Mouse (Mus musculus): ENCODE results near the gene Vsig8. TPM values are rescaled to one million over a fixed set of nuclear protein-coding genes. Genes with fewer than 3 reads are reported as not detected.

Gene Vsig8
- polyA plus RNA-seq, 1 experiment from 2014 or later = 0.04 TPM

DNA sequence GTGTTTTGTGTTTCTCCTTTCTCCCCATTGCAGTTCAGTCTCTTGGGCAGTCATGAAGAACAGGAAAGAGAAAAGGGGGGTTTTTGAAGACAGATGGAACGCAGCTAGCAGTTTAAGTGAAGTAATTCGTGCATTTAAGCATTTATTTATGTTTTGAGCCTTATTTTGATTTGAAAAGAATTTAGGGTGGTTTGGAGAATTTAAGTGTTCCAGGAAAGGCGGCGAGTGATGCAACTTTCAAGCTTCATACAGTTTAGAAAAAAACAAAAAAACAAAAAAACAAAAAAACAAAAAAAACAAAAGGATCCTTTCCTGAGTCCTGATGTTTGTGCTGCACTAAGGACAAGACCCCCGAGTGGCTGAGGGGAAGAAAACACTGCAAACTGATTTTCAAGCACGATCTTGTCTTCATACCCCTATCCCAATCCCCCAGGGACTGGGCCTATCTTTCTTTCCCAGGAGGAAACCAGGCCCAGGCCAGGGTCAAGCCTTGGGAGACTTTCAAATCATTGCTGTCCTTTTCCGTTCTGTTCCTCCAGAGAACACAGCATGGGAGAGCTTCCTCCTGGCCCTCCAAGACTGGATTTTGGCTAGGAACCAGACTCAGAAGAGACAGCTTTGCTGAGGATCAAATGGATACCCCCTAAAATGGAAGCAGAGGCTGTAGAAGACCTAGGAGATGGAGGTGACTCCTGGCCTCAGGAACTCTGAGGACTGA lies 41.0 kb upstream of the Vsig8 start:
- in situ Hi-C loops (cut with MboI; ENCODE audit: low pct_unique_long_range_greater_than_20kb) = loop anchor here (25.0 kb wide), 1 partner anchor 377 kb away; the partner anchor contains the start of genes Dcaf8 and Pex19
- TF ChIP-seq CTCF (IDR thresholded peaks at IDR 0.05) = no peak
- ATAC-seq (no peak), DNase-seq (ENCODE audit: low read depth, low spot score) (no peak)
- ChIA-PET POLR2A (interaction anchor here (0.7 kb wide), 1 partner anchor 22 kb away, joined by 4 read pairs; no protein-coding TSS in a partner anchor), CTCF (interaction anchor here (1.0 to 2.2 kb wide), 3 partner anchors 12 to 18 kb away, joined by 4 to 6 read pairs (median 4); no protein-coding TSS in a partner anchor)
- H3K27me3 ChIP-seq = no peaks in the 10 kb centered on the region

DNA sequence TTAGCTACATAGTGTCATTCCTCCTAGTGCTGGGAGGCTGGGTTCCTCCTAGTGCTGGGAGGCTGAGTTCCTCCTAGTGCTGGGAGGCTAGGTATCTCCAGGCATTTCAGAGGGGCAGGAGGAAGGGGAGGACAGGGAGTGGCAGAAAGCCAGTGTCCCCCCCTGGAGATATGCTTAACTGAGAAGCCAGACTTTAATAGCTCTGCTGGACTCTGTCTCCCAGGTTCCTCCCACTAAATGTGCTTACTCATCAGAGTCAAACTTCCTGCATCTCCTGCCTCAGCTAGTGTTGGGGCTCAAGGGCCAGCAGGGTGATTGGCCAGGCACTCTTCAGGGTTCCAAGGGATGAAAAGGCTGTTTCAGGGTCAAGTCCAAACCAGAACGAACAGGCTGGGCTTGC lies 40.3 kb upstream of the Vsig8 start:
- no peak for DNase-seq (ENCODE audit: low read depth, low spot score)
- H3K27me3 ChIP-seq = no peaks in the 10 kb centered on the region
- in situ Hi-C loops (cut with MboI; ENCODE audit: low pct_unique_long_range_greater_than_20kb) = loop anchor here (25.0 kb wide), 1 partner anchor 378 kb away; the partner anchor contains the start of genes Dcaf8 and Pex19
- ATAC-seq = no peak
- no peak for TF ChIP-seq CTCF (IDR thresholded peaks at IDR 0.05)
- ChIA-PET POLR2A (no interaction called here), CTCF (interaction anchor here (1.3 to 2.2 kb wide), 2 partner anchors 13 to 17 kb away, joined by 4 to 6 read pairs; no protein-coding TSS in a partner anchor)

DNA sequence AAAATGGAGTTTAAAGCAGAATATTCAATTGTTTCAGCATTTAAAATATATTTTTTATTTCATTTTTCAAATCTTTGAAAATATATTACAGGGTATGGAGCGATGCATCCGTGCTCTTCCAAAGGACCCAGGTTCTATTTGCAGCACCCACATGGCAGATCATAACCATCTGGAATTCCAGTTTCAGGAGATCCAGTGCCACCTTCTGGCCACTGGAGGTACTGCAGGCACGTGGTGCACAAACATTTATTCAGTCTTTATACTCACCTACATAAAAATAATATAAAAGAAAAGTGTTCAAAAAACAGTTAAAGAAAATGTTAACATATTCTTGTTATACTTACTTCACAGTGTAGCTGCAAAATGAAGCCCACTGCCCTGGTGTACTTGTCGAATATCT lies 37.7 kb upstream of the Vsig8 start:
- in situ Hi-C loops (cut with MboI; ENCODE audit: low pct_unique_long_range_greater_than_20kb) = loop anchor here (25.0 kb wide), 1 partner anchor 381 kb away; the partner anchor contains the start of genes Dcaf8 and Pex19
- CTCF ChIA-PET = interaction anchor here (3.1 kb wide), 1 partner anchor 10 kb away, joined by 13 read pairs; no protein-coding TSS in a partner anchor
- no peak for ATAC-seq
- no peak for DNase-seq (ENCODE audit: low read depth, low spot score)
- TF ChIP-seq CTCF (IDR thresholded peaks at IDR 0.05) = peak; percentile 77
- POLR2A ChIA-PET = no interaction called here
- no peaks in the 10 kb centered on the region for H3K27me3 ChIP-seq

DNA sequence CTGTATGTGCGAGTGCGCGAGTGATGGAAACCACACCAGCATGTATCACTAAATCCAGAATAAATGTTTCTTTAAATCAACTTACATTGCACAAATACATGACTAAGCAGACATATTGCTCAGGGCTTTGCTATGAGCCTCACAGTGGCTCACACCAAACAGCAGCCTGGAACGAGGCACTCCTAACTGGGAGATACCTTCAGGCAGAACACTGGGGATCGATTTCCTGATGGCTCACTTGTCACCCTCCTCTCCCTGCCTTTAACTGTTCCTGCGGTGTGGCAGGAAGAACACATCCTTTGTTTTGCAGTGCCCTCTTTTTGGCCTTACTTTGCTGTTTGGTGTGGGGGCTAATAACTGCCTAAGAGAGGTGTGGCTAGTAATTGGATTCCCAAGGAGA lies 36.1 kb upstream of the Vsig8 start:
- DNase-seq (ENCODE audit: low read depth, low spot score) = no peak
- peaks cover 5% of the 10 kb centered on the region for H3K27me3 ChIP-seq
- in situ Hi-C loops (cut with MboI; ENCODE audit: low pct_unique_long_range_greater_than_20kb) = loop anchor here (10.0 to 25.0 kb wide), 2 partner anchors 115 to 382 kb away; partner anchors contain the start of genes Dcaf8, Dusp23 and Pex19
- ChIA-PET CTCF (interaction anchor here (0.8 to 3.1 kb wide), 3 partner anchors 9 to 17 kb away, joined by 3 to 13 read pairs (median 4); no protein-coding TSS in a partner anchor), POLR2A (no interaction called here)
- no peak for TF ChIP-seq CTCF (IDR thresholded peaks at IDR 0.05)
- ATAC-seq = no peak

DNA sequence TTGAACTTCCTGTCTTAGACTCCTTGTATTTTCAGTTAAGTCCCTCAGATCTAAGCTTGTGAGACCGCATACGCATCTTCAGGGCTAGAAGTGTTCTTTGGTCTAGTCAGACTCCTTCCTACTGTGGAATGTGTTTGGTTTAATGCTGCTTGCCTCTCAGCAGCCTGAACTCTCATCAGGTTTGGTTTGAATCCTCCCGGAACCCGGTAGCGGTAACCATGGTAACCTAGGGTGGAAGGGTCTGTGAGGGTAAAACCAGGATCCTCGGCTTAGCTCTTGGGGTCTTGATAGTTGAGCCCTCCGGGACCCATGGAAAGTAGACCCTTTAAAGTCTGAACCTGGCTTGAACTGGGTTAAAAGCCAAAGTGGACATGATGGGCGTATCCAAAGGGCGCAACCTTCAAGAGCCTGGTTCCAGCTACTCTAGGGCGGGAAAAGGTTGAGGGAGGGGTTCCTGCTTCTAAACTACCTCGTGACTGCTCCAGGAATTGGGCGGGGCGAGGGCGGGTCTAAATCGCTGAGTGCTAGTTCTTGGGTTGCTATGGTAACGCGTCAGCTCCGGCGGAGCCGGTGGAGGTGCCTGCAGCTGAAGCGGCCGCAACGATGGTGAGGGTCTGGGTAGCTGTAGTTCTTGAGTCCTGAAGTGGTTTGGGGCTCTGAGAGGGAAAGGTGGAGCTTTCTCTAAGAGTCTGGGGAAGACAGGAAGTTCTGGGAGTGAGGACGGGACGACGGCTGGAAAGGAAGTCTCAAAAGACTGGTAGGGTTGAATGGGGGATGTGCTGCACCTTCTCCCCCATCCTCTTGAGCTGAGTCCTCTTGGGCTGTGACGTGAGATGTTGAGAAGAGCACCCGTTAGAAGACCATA lies 34.9 kb upstream of the Vsig8 start, which contains the start of gene Cfap45:
TSS of gene Cfap45 (plus strand) at position 226 of the 865 bp plus-strand sequence.
- no peak for DNase-seq (ENCODE audit: low read depth, low spot score)
- ATAC-seq = no peak
- peaks cover 8% of the 10 kb centered on the region for H3K27me3 ChIP-seq
- in situ Hi-C loops (cut with MboI; ENCODE audit: low pct_unique_long_range_greater_than_20kb) = loop anchor here (10.0 to 25.0 kb wide), 2 partner anchors 114 to 384 kb away; partner anchors contain the start of genes Dcaf8, Dusp23 and Pex19
- no peak for TF ChIP-seq CTCF (IDR thresholded peaks at IDR 0.05)
- ChIA-PET CTCF (interaction anchor here (0.8 to 3.1 kb wide), 5 partner anchors 8 to 23 kb away, joined by 3 to 13 read pairs (median 4); no protein-coding TSS in a partner anchor), POLR2A (no interaction called here)

DNA sequence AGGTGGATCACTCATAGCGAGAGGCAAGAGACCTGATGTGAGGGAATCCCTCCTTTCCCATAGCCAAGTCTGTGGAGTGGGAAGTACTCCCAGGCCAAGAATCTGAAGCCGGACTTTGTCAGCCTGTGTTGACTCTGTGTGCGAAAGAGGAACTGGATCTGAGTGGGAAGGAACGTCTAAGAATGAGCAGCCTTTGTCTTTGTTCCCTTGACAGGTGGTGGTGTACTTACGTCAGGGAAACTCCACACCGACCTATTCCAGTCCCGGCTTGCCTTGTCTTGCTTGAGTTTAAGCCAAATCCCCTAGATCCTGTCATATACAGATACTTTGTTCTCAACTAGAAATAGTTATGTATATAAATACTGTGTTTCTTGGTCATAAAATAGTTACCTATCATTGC lies 33.2 kb upstream of the Vsig8 start:
- in situ Hi-C loops (cut with MboI; ENCODE audit: low pct_unique_long_range_greater_than_20kb) = loop anchor here (10.0 to 25.0 kb wide), 2 partner anchors 112 to 385 kb away; partner anchors contain the start of genes Dcaf8, Dusp23 and Pex19
- CTCF ChIA-PET = no interaction called here
- POLR2A ChIA-PET = no interaction called here
- H3K27me3 ChIP-seq = peaks cover 8% of the 10 kb centered on the region
- DNase-seq (ENCODE audit: low read depth, low spot score) = no peak
- TF ChIP-seq CTCF (IDR thresholded peaks at IDR 0.05) = no peak
- no peak for ATAC-seq

DNA sequence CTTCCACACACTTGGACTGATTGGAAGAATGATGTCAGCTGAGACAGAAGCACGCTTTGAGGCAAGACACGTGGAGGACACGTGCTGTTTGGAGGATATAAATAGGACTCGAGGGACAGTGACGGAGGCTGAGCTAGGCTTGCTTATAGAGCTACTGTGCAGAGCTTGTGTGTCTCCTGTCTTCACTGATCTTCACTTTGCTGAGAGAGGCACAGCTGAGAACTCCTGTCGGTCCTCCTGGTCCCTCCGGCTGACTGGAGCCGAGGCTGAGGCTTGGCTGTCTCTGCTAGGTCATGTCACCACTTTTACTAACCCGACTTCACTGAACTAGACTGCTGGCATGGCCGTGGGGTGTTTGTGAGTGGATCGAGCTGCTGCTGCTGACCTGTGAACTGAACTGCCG lies 32.0 kb upstream of the Vsig8 start:
- POLR2A ChIA-PET = no interaction called here
- no peak for DNase-seq (ENCODE audit: low read depth, low spot score)
- in situ Hi-C loops (cut with MboI; ENCODE audit: low pct_unique_long_range_greater_than_20kb) = loop anchor here (10.0 to 25.0 kb wide), 2 partner anchors 111 to 386 kb away; partner anchors contain the start of genes Dcaf8, Dusp23 and Pex19
- no peak for TF ChIP-seq CTCF (IDR thresholded peaks at IDR 0.05)
- peaks cover 8% of the 10 kb centered on the region for H3K27me3 ChIP-seq
- no peak for ATAC-seq
- CTCF ChIA-PET = interaction anchor here (0.9 kb wide), 1 partner anchor 14 kb away, joined by 3 read pairs; no protein-coding TSS in a partner anchor

DNA sequence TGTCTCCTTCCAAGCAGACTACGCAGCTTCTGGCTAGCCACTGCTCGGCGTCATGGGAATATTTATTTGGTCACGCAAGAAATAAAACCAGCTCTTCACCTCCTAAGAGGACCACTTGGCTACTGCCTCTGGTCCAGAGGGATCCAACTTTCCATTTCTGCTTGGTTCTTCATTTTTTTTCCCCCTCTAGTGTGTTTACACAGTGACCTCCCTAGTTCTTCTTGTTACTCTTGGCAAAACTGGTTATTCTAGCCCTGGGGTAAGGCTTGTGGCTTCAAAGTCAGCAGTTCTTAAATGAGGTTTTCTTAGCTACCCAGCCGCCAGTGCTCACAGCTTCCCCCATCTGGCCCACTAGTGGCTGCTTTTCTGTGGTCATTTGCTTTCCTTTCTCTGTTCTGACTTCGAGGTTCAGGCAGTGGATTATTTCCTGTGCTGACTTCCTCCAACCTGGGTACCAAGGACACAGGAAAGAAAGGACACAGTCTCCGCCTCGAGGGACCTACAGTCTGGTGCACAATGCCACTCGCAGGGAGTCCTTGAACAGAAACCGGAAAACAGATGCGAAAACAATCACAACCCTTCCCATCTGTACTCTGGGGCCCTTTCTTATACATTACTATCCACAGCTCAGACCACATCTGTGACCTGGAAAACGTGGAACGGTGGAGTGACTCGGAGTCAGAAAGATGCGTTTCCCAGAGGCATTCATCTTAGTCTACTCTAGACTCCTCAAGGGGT lies 30.5 kb upstream of the Vsig8 start:
- POLR2A ChIA-PET = no interaction called here
- in situ Hi-C loops (cut with MboI; ENCODE audit: low pct_unique_long_range_greater_than_20kb) = loop anchor here (10.0 to 25.0 kb wide), 2 partner anchors 110 to 862 kb away; partner anchors contain the start of gene Dusp23
- no peak for TF ChIP-seq CTCF (IDR thresholded peaks at IDR 0.05)
- H3K27me3 ChIP-seq = peaks cover 8% of the 10 kb centered on the region
- no peak for ATAC-seq
- no peak for DNase-seq (ENCODE audit: low read depth, low spot score)
- CTCF ChIA-PET = interaction anchor here (0.8 to 1.7 kb wide), 3 partner anchors 9 to 117 kb away, joined by 3 to 6 read pairs (median 3); no protein-coding TSS in a partner anchor

DNA sequence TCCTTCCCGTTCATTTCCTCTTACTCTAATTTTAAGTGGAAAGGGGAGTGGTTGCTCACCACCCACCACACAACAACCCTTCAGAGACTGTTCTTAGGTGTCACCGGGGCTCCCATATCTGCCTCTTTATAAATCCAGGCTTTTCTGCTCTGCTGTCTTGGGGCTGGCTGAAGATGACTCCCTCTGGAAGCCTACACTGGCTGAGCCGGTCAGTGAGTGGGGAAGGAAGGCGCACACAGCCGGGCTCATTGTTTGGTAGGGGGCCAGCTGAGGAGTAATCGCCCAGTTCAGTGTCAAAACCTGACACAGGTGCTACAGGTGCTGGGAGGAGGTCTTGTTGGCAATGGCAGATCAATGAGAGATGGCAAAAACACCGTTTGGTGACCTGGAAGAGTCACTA lies 29.8 kb upstream of the Vsig8 start:
- ChIA-PET CTCF (interaction anchor here (0.8 to 2.1 kb wide), 3 partner anchors 10 to 118 kb away, joined by 3 to 6 read pairs (median 5); no protein-coding TSS in a partner anchor), POLR2A (no interaction called here)
- no peak for DNase-seq (ENCODE audit: low read depth, low spot score)
- in situ Hi-C loops (cut with MboI; ENCODE audit: low pct_unique_long_range_greater_than_20kb) = loop anchor here (10.0 to 25.0 kb wide), 2 partner anchors 109 to 861 kb away; partner anchors contain the start of gene Dusp23
- peaks cover 8% of the 10 kb centered on the region for H3K27me3 ChIP-seq
- TF ChIP-seq CTCF (IDR thresholded peaks at IDR 0.05) = no peak
- ATAC-seq = no peak

Measured in Patski (cell line).